In the genomic region with DNA sequence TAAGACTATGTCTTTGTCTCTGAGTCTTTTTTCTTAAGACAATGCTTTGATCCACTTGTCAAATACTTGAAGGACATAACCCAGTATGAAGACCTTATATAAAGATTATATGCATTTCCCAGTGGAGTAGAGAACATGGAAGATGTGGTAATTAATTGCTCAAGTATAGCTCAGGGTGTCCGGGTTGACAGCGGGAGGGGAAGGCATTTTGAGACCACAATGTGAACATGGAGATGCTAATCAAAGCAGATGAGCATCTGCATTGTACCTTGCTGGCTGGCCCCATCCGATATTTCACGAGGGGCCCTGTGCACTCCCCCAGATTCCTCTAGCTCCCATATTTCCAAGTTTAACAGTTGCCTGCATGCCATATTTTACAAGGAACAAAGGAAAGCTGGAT, we compare ENCODE assay signal across 22 mouse cellular contexts.
A peak's percentile ranks its signal among the peaks of the same experiment; 100 is the strongest.
DNase-seq lines count a peak whose midpoint lies in the region; ATAC-seq lines count a peak whose summit lies in the region.
"Had no signal": no experiment of that assay in that cellular context is flagged by ENCODE, and none has a peak within 500 bp of the region (broad histone marks: within the 10 kb centered on the region; RNA-seq: fewer than 3 reads in every experiment).

No protein-coding gene starts in this region.

- H3K4me3 ChIP-seq in forebrain, embryonic 14.5 days (ENCODE audit: low read depth, low read length), result no peak overlapping the region
- H3K4me3 ChIP-seq in forebrain, embryonic 11.5 days (ENCODE audit: low read depth, low read length), result no peak overlapping the region
- H3K4me3 ChIP-seq in midbrain, embryonic 12.5 days, result no peak overlapping the region
- no peak overlapping the region for H3K4me3 ChIP-seq in midbrain, embryonic 10.5 days
- no peak overlapping the region for H3K4me3 ChIP-seq in midbrain, embryonic 14.5 days (replicated peaks; ENCODE audit: low read depth, low read length)
- H3K4me3 ChIP-seq: embryonic facial prominence, embryonic 15.5 days; erythroblast, embryonic 14.5 days; gastrocnemius, adult 2 months; heart, embryonic 13.5 days; intestine, embryonic 15.5 days had no signal

- no peaks in the 10 kb centered on the region for H3K27me3 ChIP-seq in forebrain, embryonic 14.5 days (replicated peaks; ENCODE audit: control insufficient read depth, insufficient read depth, low read length)
- no peaks in the 10 kb centered on the region for H3K27me3 ChIP-seq in forebrain, embryonic 11.5 days (ENCODE audit: control insufficient read depth, insufficient read depth, low read length)
- no peaks in the 10 kb centered on the region for H3K27me3 ChIP-seq in midbrain, embryonic 12.5 days
- no peaks in the 10 kb centered on the region for H3K27me3 ChIP-seq in midbrain, embryonic 10.5 days (ENCODE audit: low read depth, poor library complexity, severe bottlenecking)
- H3K27me3 ChIP-seq in midbrain, embryonic 14.5 days (ENCODE audit: control insufficient read depth, insufficient read depth, low read length), result no peaks in the 10 kb centered on the region
- H3K27me3 ChIP-seq: CH12.LX; embryonic facial prominence, embryonic 15.5 days; heart, embryonic 13.5 days; intestine, embryonic 15.5 days; Patski had no signal

- H3K27ac ChIP-seq in forebrain, embryonic 14.5 days (ENCODE audit: low read depth, low read length), result no peak overlapping the region
- H3K27ac ChIP-seq in forebrain, embryonic 11.5 days (ENCODE audit: low read depth, low read length), result no peak overlapping the region
- H3K27ac ChIP-seq in midbrain, embryonic 12.5 days (replicated peaks), result no peak overlapping the region
- no peak overlapping the region for H3K27ac ChIP-seq in midbrain, embryonic 10.5 days (replicated peaks)
- 0 out of 2 replicates have a peak overlapping the region, but pooled peaks have one; percentile 49 for H3K27ac ChIP-seq in midbrain, embryonic 14.5 days (replicated peaks; ENCODE audit: low read depth, low read length)
- H3K27ac ChIP-seq: embryonic facial prominence, embryonic 15.5 days; gastrocnemius, adult 2 months; heart, embryonic 13.5 days; hindbrain, embryonic 14.5 days; intestine, embryonic 15.5 days had no signal

- H3K4me1 ChIP-seq in forebrain, embryonic 14.5 days (ENCODE audit: control insufficient read depth, insufficient read depth, low read length), result no peaks in the 10 kb centered on the region
- H3K4me1 ChIP-seq in forebrain, embryonic 11.5 days (replicated peaks; ENCODE audit: control insufficient read depth, insufficient read depth, low read length), result no peaks in the 10 kb centered on the region
- H3K4me1 ChIP-seq in midbrain, embryonic 12.5 days, result no peaks in the 10 kb centered on the region
- no peaks in the 10 kb centered on the region for H3K4me1 ChIP-seq in midbrain, embryonic 10.5 days
- H3K4me1 ChIP-seq in midbrain, embryonic 14.5 days (ENCODE audit: control insufficient read depth, insufficient read depth, low read length), result no peaks in the 10 kb centered on the region
- H3K4me1 ChIP-seq: embryonic facial prominence, embryonic 15.5 days; heart, embryonic 13.5 days; intestine, embryonic 15.5 days had no signal

- H3K4me2 ChIP-seq in forebrain, embryonic 14.5 days (ENCODE audit: low read length), result no peak overlapping the region
- no peak overlapping the region for H3K4me2 ChIP-seq in forebrain, embryonic 11.5 days (ENCODE audit: low read depth, low read length, severe bottlenecking)
- no peak overlapping the region for H3K4me2 ChIP-seq in midbrain, embryonic 12.5 days (replicated peaks)
- H3K4me2 ChIP-seq in midbrain, embryonic 14.5 days (ENCODE audit: low read length), result no peak overlapping the region
- H3K4me2 ChIP-seq: embryonic facial prominence, embryonic 15.5 days; heart, embryonic 13.5 days; hindbrain, embryonic 14.5 days; intestine, embryonic 15.5 days had no signal

- no peak overlapping the region for H3K9ac ChIP-seq in forebrain, embryonic 14.5 days (ENCODE audit: low read length)
- no peak overlapping the region for H3K9ac ChIP-seq in forebrain, embryonic 11.5 days (ENCODE audit: low read length)
- H3K9ac ChIP-seq in midbrain, embryonic 12.5 days (replicated peaks), result no peak overlapping the region
- no peak overlapping the region for H3K9ac ChIP-seq in midbrain, embryonic 14.5 days (replicated peaks; ENCODE audit: low read length)
- H3K9ac ChIP-seq: embryonic facial prominence, embryonic 15.5 days; heart, embryonic 13.5 days; hindbrain, embryonic 14.5 days; intestine, embryonic 15.5 days had no signal

- no peaks in the 10 kb centered on the region for H3K9me3 ChIP-seq in forebrain, embryonic 14.5 days (replicated peaks; ENCODE audit: control insufficient read depth, low read length)
- H3K9me3 ChIP-seq in forebrain, embryonic 11.5 days (ENCODE audit: control insufficient read depth, low read length), result no peaks in the 10 kb centered on the region
- H3K9me3 ChIP-seq in midbrain, embryonic 12.5 days, result no peaks in the 10 kb centered on the region
- no peaks in the 10 kb centered on the region for H3K9me3 ChIP-seq in midbrain, embryonic 10.5 days (replicated peaks)
- no peaks in the 10 kb centered on the region for H3K9me3 ChIP-seq in midbrain, embryonic 14.5 days (ENCODE audit: control insufficient read depth, low read length)
- H3K9me3 ChIP-seq: embryonic facial prominence, embryonic 15.5 days; heart, embryonic 13.5 days; intestine, embryonic 15.5 days had no signal

- no peaks in the 10 kb centered on the region for H3K36me3 ChIP-seq in forebrain, embryonic 14.5 days (ENCODE audit: control insufficient read depth, insufficient read depth, low read length)
- no peaks in the 10 kb centered on the region for H3K36me3 ChIP-seq in forebrain, embryonic 11.5 days (ENCODE audit: control insufficient read depth, insufficient read depth, low read length)
- no peaks in the 10 kb centered on the region for H3K36me3 ChIP-seq in midbrain, embryonic 12.5 days
- no peaks in the 10 kb centered on the region for H3K36me3 ChIP-seq in midbrain, embryonic 10.5 days
- H3K36me3 ChIP-seq in midbrain, embryonic 14.5 days (ENCODE audit: control insufficient read depth, insufficient read depth, low read length), result no peaks in the 10 kb centered on the region
- H3K36me3 ChIP-seq: embryonic facial prominence, embryonic 15.5 days; heart, embryonic 13.5 days; intestine, embryonic 15.5 days had no signal

- 78% methylated on average over 4 of the region's 4 CpGs for WGBS in forebrain, embryonic 14.5 days
- 76% methylated on average over 4 of the region's 4 CpGs for WGBS in forebrain, embryonic 11.5 days
- WGBS in midbrain, embryonic 12.5 days, result 59% methylated on average over 4 of the region's 4 CpGs
- WGBS in midbrain, embryonic 10.5 days, result 90% methylated on average over 4 of the region's 4 CpGs
- 35% methylated on average over 4 of the region's 4 CpGs for WGBS in midbrain, embryonic 14.5 days

- ATAC-seq in forebrain, embryonic 14.5 days, result peak; percentile 40
- no peak for ATAC-seq in forebrain, embryonic 11.5 days (replicated peaks; ENCODE audit: low FRiP score)
- peak; percentile 82 for ATAC-seq in midbrain, embryonic 12.5 days (ENCODE audit: low FRiP score, low read depth)
- peak; percentile 81; the same call in 1 of the 2 replicates for ATAC-seq in midbrain, embryonic 14.5 days (ENCODE audit: low FRiP score, low TSS enrichment)
- ATAC-seq: activated CD4-positive, CD25-positive, alpha-beta regulatory T cell, adult 4 months; intestine, embryonic 15.5 days; Patski had no signal

- no peak for DNase-seq in forebrain, embryonic 14.5 days (ENCODE audit: low spot score)
- DNase-seq in forebrain, embryonic 11.5 days (ENCODE audit: low spot score), result no peak
- DNase-seq in midbrain, embryonic 10.5 days (ENCODE audit: low spot score), result no peak
- DNase-seq in midbrain, embryonic 14.5 days, result peak; percentile 68
- DNase-seq in right cerebral cortex, postnatal 25 days, result no peak
- no peak for DNase-seq in cerebellum, adult 18-20 months
- DNase-seq: adrenal gland, postnatal 14 days; cerebellum, adult 8-10 months; cerebellum, postnatal 14 days; embryo, embryonic 11 days; gastrocnemius, adult 2 months; gastrocnemius, postnatal 25 days; heart, postnatal 4 days had no signal
